Mouse (Mus musculus): Measurements from ENCODE around the gene Cox15. TPM values are rescaled to one million over a fixed set of nuclear protein-coding genes. Genes with fewer than 3 reads are reported as not detected.

Gene Cox15
- polyA plus RNA-seq, 1 experiment from 2014 or later: 10.6 TPM

Other genes starting within 250 kb of the Cox15 start
- gene Got1, start 228.4 kb downstream of the Cox15 start, polyA plus RNA-seq (2015; fragmentation: Nextera tagmentation; extraction: Ambion mirVana): 26.2 and 26.4 TPM in 2 replicates
- not detected in 2 replicates for gene Nkx2-3, start 140.7 kb downstream of the Cox15 start, polyA plus RNA-seq (2015; fragmentation: Nextera tagmentation; extraction: Ambion mirVana)
- gene Slc25a28, start 78.1 kb downstream of the Cox15 start, polyA plus RNA-seq (2015; fragmentation: Nextera tagmentation; extraction: Ambion mirVana): 9.1 and 12.2 TPM in 2 replicates
- 9.2 and 9.5 TPM in 2 replicates for gene Entpd7, start 63.3 kb downstream of the Cox15 start, polyA plus RNA-seq (2015; fragmentation: Nextera tagmentation; extraction: Ambion mirVana)
- gene Cutc, start within 50 bp of the Cox15 start, polyA plus RNA-seq (2015; fragmentation: Nextera tagmentation; extraction: Ambion mirVana): 12.4 and 14.1 TPM in 2 replicates
- 0.18 TPM in 1 of 2 replicates, not detected in the other for gene Abcc2, start 29.2 kb upstream of the Cox15 start, polyA plus RNA-seq (2015; fragmentation: Nextera tagmentation; extraction: Ambion mirVana)
- 20.4 and 22.1 TPM in 2 replicates for gene Dnmbp, start 187.2 kb upstream of the Cox15 start, polyA plus RNA-seq (2015; fragmentation: Nextera tagmentation; extraction: Ambion mirVana)
- 4.9 and 5.5 TPM in 2 replicates for gene Cpn1, start 233.6 kb upstream of the Cox15 start, polyA plus RNA-seq (2015; fragmentation: Nextera tagmentation; extraction: Ambion mirVana)